Mouse (Mus musculus) testis, adult 2 months (tissue): ENCODE results near the gene Magi1.

Experiments used
- CTCF ChIP-seq: fragments of 200-500 bp; IDR thresholded peaks from 2 replicates; pipeline ENCODE4 v1.5.1; 2012; ENCODE audit warnings: low read depth, mild to moderate bottlenecking, inconsistent platforms, low read length, moderate library complexity; ENCODE audit not compliant: control insufficient read depth, insufficient read depth, insufficient replicate concordance
- POLR2A ChIP-seq: fragments of 200-500 bp; IDR thresholded peaks from 2 replicates; pipeline ENCODE4 v1.6.1; 2012; ENCODE audit warnings: low read depth, mild to moderate bottlenecking, inconsistent platforms, low read length, moderate library complexity; ENCODE audit not compliant: control insufficient read depth

DNA sequence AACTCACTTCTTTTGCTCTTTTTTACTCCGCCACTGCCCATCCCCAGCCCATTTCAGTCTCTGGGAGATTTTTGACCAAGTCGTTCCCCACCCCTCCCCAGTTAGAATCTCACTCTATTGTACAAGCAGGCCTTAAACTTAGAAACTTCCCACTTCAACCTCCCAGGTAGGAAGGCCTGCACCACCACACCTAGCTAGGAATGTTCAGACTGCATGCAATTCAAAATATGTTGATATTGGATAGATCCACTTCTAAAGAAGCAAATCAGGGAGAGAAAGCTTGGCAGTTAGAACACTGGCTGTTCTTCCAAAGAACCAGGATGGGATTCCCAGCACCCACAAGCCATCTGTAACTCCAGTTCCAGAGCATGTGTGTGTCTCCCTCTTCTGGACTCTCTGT is 81.8 kb downstream of the Magi1 start:
- no peak for TF ChIP-seq CTCF
- TF ChIP-seq POLR2A: no peak
